Mouse (Mus musculus) ovary, adult 18-20 months (tissue): ENCODE data around the gene Kif9.

Experiments
- DNase-seq: peaks from one replicate; pipeline ENCODE4 v3.0.0; 2022; ENCODE audit warnings: low spot score, mixed read lengths

Gene Kif9

GRCm38 (mm10) chr9:110476124-110477091 is at the start of gene Kif9, which contains the start of gene Klhl18:
Kif9 (plus strand) TSS chr9:110476958.
Klhl18 (minus strand) TSS chr9:110476694.
- DNase-seq = peak; percentile 93

GRCm38 (mm10) chr9:110431241-110431640 is 45.5 kb upstream of the Kif9 start:
- no peak for DNase-seq

GRCm38 (mm10) chr9:110433045-110433444 is 43.7 kb upstream of the Kif9 start:
- DNase-seq = no peak

- DNase-seq = no peak
These were observed 40.7 kb upstream of the Kif9 start for GRCm38 (mm10) chr9:110436041-110436440.

- no peak for DNase-seq
These were observed 36.7 kb upstream of the Kif9 start for GRCm38 (mm10) chr9:110440049-110440448.

- DNase-seq = no peak
These were observed 36.2 kb upstream of the Kif9 start for GRCm38 (mm10) chr9:110440559-110440958.

GRCm38 (mm10) chr9:110448356-110448755 is 28.4 kb upstream of the Kif9 start:
- DNase-seq = no peak

GRCm38 (mm10) chr9:110448857-110449617 is 27.7 kb upstream of the Kif9 start:
- DNase-seq = peak; percentile 11

GRCm38 (mm10) chr9:110452523-110452922 is 24.2 kb upstream of the Kif9 start:
- no peak for DNase-seq

GRCm38 (mm10) chr9:110457926-110458325 is 18.8 kb upstream of the Kif9 start:
- DNase-seq = no peak

GRCm38 (mm10) chr9:110459145-110459727 is 17.5 kb upstream of the Kif9 start:
- DNase-seq = no peak

- no peak for DNase-seq
These were observed 15.6 kb upstream of the Kif9 start for GRCm38 (mm10) chr9:110460884-110461815.

GRCm38 (mm10) chr9:110462321-110462720 is 14.4 kb upstream of the Kif9 start:
- no peak for DNase-seq

GRCm38 (mm10) chr9:110463983-110464591 is 12.7 kb upstream of the Kif9 start:
- no peak for DNase-seq

GRCm38 (mm10) chr9:110465336-110465735 is 11.4 kb upstream of the Kif9 start:
- DNase-seq = no peak

- no peak for DNase-seq
These were observed 10.6 kb upstream of the Kif9 start for GRCm38 (mm10) chr9:110466179-110466578.

- no peak for DNase-seq
These were observed 1.2 kb downstream of the Kif9 start for GRCm38 (mm10) chr9:110477951-110478350.

GRCm38 (mm10) chr9:110478639-110479038 is 1.9 kb downstream of the Kif9 start:
- no peak for DNase-seq

- DNase-seq = no peak
These were observed 12.1 kb downstream of the Kif9 start for GRCm38 (mm10) chr9:110488841-110489240.

- DNase-seq = no peak
These were observed 14.2 kb downstream of the Kif9 start for GRCm38 (mm10) chr9:110490913-110491312.

GRCm38 (mm10) chr9:110525737-110526136 is 49.0 kb downstream of the Kif9 start:
- DNase-seq = no peak
